Mouse (Mus musculus): Measurements from ENCODE around the gene Tmem63a. TPM values are rescaled to one million over a fixed set of nuclear protein-coding genes. Genes with fewer than 3 reads are reported as not detected.
A peak's percentile ranks its signal among the peaks of the same experiment; 100 is the strongest.
"Not testable (repeated sequence)": the region's sequence is repeated elsewhere in the genome, so short reads cannot be mapped to it uniquely, and the experiment has no call there.

The Tmem63a gene
- polyA plus RNA-seq (2015; fragmentation: Nextera tagmentation; extraction: Ambion mirVana), result 13.9 and 15.4 TPM in 2 replicates

DNA sequence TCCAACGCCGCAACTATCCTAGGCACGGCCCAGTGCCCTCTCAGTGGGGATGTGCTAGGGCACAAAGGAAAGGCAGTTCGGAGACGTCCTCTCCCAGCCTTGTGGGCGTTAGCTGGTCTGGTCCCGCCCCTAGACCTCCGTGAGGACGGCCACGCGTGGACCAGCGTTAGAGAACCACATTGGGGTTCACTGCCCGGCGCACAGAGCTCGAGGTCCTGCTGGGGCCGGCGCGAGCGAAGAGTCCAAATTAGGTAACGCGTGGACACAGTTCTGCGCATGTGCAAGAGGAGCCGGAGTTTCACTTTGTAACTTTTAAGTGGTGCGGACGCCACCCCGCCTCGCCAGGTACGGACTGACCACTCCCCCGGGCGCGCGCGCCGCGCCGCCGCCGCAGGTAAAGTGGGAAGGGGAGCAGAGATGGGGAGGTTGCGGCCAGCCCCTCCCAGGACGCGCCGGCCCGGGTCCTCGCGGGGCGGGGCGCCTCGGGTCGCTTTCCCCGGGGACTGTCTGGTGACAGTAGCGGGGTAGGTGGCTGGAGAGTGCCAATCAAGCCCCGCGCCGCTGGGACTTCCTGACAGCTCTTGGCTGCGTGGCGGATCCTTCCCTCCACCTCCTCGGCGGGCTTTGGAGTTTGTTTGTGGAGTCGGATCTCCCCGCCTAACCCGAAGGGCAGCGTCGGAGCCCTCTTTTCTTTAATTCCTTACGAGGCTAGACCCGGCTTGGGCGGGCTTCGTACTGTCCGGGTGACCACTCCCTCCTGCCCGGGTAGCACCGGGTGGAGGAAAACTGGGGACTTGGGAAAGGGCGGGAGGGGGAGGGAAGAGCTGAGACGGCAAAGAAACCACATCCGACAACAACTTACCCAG, at the start of gene Tmem63a:
Gene Tmem63a (plus strand): TSS at position 179 of the 866 bp plus-strand sequence.
- no peaks in the 10 kb centered on the region for H3K9me3 ChIP-seq
- WGBS, result under 1% methylated on average over 72 of the region's 73 CpGs

GRCm38 (mm10) chr1:180892808-180893207, 49.3 kb upstream of the Tmem63a start, which contains the start of gene Lefty2:
Lefty2 (plus strand) TSS chr1:180893108.
- Histone ChIP-seq H3K4me3 (no peak within 1 kb of the TSS), H3K27me3 (peaks cover 42% of the 10 kb centered on the region), H3K36me3 (no peaks in the 10 kb centered on the region), H3K9me3 (no peaks in the 10 kb centered on the region), H3K27ac (no peak within 1 kb of the TSS), H3K4me1 (peaks cover 13% of the 10 kb centered on the region), H3K4me2 (no peak within 1 kb of the TSS), H3K9ac (no peak within 1 kb of the TSS)
- WGBS, result 52% methylated on average over 10 of the region's 10 CpGs
- ATAC-seq (ENCODE audit: borderline replicate concordance, extremely low read depth, low FRiP score, low TSS enrichment), result no peak

More for the DNA sequence above, at the start of gene Tmem63a:
- Histone ChIP-seq H3K27me3 (peaks cover 7% of the 10 kb centered on the region; the same call in 1 of the 2 replicates), H3K27ac (peak within 1 kb of the TSS; percentile 80), H3K9ac (peak within 1 kb of the TSS; percentile 80), H3K4me1 (peaks cover 44% of the 10 kb centered on the region), H3K4me2 (peak within 1 kb of the TSS; percentile 89), H3K4me3 (peak within 1 kb of the TSS; percentile 92), H3K36me3 (no peaks in the 10 kb centered on the region)
- ATAC-seq (ENCODE audit: borderline replicate concordance, extremely low read depth, low FRiP score, low TSS enrichment), result peak; percentile 60; the same call in 1 of the 2 replicates

- WGBS, result 5% methylated on average over 51 of the region's 51 CpGs
- not testable (repeated sequence) for ATAC-seq (ENCODE audit: borderline replicate concordance, extremely low read depth, low FRiP score, low TSS enrichment); H3K27ac ChIP-seq; H3K9me3 ChIP-seq; H3K9ac ChIP-seq; H3K36me3 ChIP-seq; H3K4me1 ChIP-seq
- Histone ChIP-seq H3K4me2 (peak overlapping the region; percentile 37), H3K4me3 (peak overlapping the region; percentile 10; the same call in 1 of the 2 replicates), H3K27me3 (peaks cover 42% of the 10 kb centered on the region)
These were observed 47.8 kb upstream of the Tmem63a start for GRCm38 (mm10) chr1:180894088-180894987.

GRCm38 (mm10) chr1:180901107-180901506, 41.0 kb upstream of the Tmem63a start:
- ATAC-seq (ENCODE audit: borderline replicate concordance, extremely low read depth, low FRiP score, low TSS enrichment), result no peak
- WGBS, result 2% methylated on average over 4 of the region's 4 CpGs
- no peak overlapping the region for H3K4me2 ChIP-seq

GRCm38 (mm10) chr1:180902915-180903314, 39.2 kb upstream of the Tmem63a start:
- no peak overlapping the region for H3K4me3 ChIP-seq
- no peak for ATAC-seq (ENCODE audit: borderline replicate concordance, extremely low read depth, low FRiP score, low TSS enrichment)
- no peak overlapping the region for H3K9ac ChIP-seq
- peaks cover 19% of the 10 kb centered on the region for H3K36me3 ChIP-seq
- WGBS, result 28% methylated on average over 5 of the region's 5 CpGs
- H3K4me1 ChIP-seq, result peaks cover 18% of the 10 kb centered on the region
- no peaks in the 10 kb centered on the region for H3K9me3 ChIP-seq
- no peak overlapping the region for H3K4me2 ChIP-seq
- no peaks in the 10 kb centered on the region for H3K27me3 ChIP-seq
- H3K27ac ChIP-seq, result no peak overlapping the region

More at GRCm38 (mm10) chr1:180901107-180901506, 41.0 kb upstream of the Tmem63a start:
- no peaks in the 10 kb centered on the region for H3K9me3 ChIP-seq
- no peak overlapping the region for H3K27ac ChIP-seq
- H3K27me3 ChIP-seq, result no peaks in the 10 kb centered on the region
- no peak overlapping the region for H3K4me3 ChIP-seq
- H3K9ac ChIP-seq, result no peak overlapping the region
- peaks cover 2% of the 10 kb centered on the region; the same call in 1 of the 2 replicates for H3K36me3 ChIP-seq
- H3K4me1 ChIP-seq, result peaks cover 18% of the 10 kb centered on the region

GRCm38 (mm10) chr1:180903666-180904038, 38.5 kb upstream of the Tmem63a start:
- Histone ChIP-seq H3K27ac (0 out of 2 replicates have a peak overlapping the region, but pooled peaks have one; percentile 17), H3K27me3 (no peaks in the 10 kb centered on the region), H3K9ac (peak overlapping the region; percentile 92; the same call in 1 of the 2 replicates), H3K9me3 (no peaks in the 10 kb centered on the region), H3K36me3 (peaks cover 23% of the 10 kb centered on the region), H3K4me2 (peak overlapping the region; percentile 73), H3K4me3 (peak overlapping the region; percentile 92), H3K4me1 (peaks cover 18% of the 10 kb centered on the region)
- ATAC-seq (ENCODE audit: borderline replicate concordance, extremely low read depth, low FRiP score, low TSS enrichment), result no peak
- 26% methylated on average over 10 of the region's 10 CpGs for WGBS

GRCm38 (mm10) chr1:180904039-180904814, 37.9 kb upstream of the Tmem63a start, which contains the start of gene Pycr2:
Pycr2 (plus strand) TSS chr1:180904293.
- Histone ChIP-seq H3K27ac (peak within 1 kb of the TSS; percentile 68), H3K9ac (peak within 1 kb of the TSS; percentile 92), H3K36me3 (peaks cover 23% of the 10 kb centered on the region), H3K4me2 (peak within 1 kb of the TSS; percentile 73), H3K4me1 (peaks cover 18% of the 10 kb centered on the region), H3K9me3 (no peaks in the 10 kb centered on the region), H3K27me3 (no peaks in the 10 kb centered on the region), H3K4me3 (peak within 1 kb of the TSS; percentile 92)
- WGBS, result under 1% methylated on average over 52 of the region's 52 CpGs
- ATAC-seq (ENCODE audit: borderline replicate concordance, extremely low read depth, low FRiP score, low TSS enrichment), result peak; percentile 98

DNA sequence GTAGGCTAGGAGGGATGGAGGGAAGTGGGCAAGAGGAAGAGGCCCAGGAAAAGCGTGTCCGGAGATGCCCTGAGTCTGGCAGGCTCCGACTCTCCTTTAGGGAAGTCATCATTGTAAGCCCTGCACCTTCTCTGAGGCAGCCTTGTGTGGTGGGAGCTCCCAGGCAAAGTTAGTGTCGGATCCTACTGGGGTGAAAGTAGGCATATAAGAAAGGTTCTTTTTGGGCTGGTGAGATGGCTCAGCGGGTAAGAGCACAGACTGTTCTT, 37.4 kb upstream of the Tmem63a start:
- Histone ChIP-seq H3K4me1 (peaks cover 18% of the 10 kb centered on the region), H3K27ac (peak overlapping the region; percentile 68; the same call in 1 of the 2 replicates), H3K9ac (peak overlapping the region; percentile 92), H3K4me3 (peak overlapping the region; percentile 92), H3K36me3 (peaks cover 23% of the 10 kb centered on the region), H3K27me3 (no peaks in the 10 kb centered on the region), H3K9me3 (no peaks in the 10 kb centered on the region), H3K4me2 (peak overlapping the region; percentile 73)
- ATAC-seq (ENCODE audit: borderline replicate concordance, extremely low read depth, low FRiP score, low TSS enrichment), result no peak
- WGBS, result 2% methylated on average over 5 of the region's 5 CpGs

GRCm38 (mm10) chr1:180905307-180905706, 36.8 kb upstream of the Tmem63a start:
- peaks cover 23% of the 10 kb centered on the region for H3K36me3 ChIP-seq
- H3K4me2 ChIP-seq, result peak overlapping the region; percentile 73
- no peaks in the 10 kb centered on the region for H3K27me3 ChIP-seq
- peak overlapping the region; percentile 19; the same call in 1 of the 2 replicates for H3K9ac ChIP-seq
- 59% methylated on average over 6 of the region's 6 CpGs for WGBS
- no peak for ATAC-seq (ENCODE audit: borderline replicate concordance, extremely low read depth, low FRiP score, low TSS enrichment)
- H3K4me3 ChIP-seq, result peak overlapping the region; percentile 92
- H3K9me3 ChIP-seq, result no peaks in the 10 kb centered on the region
- peaks cover 18% of the 10 kb centered on the region for H3K4me1 ChIP-seq
- no peak overlapping the region for H3K27ac ChIP-seq

DNA sequence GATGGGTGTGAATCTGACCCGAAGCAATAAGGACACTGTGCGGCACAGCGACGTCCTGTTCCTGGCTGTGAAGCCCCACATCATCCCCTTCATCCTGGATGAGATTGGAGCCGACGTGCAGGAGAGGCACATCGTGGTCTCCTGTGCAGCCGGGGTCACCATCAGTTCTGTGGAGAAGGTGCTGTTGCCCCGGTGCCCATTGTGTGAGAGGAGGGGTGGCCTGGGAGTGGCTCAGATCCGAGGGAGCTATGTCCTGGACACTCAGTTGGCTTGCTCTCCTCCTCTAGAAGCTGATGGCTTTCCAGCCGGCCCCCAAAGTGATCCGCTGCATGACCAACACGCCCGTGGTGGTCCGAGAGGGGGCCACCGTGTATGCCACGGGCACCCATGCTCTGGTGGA, 36.3 kb upstream of the Tmem63a start:
- no peak for ATAC-seq (ENCODE audit: borderline replicate concordance, extremely low read depth, low FRiP score, low TSS enrichment)
- H3K4me3 ChIP-seq, result no peak overlapping the region
- no peaks in the 10 kb centered on the region for H3K27me3 ChIP-seq
- no peak overlapping the region for H3K4me2 ChIP-seq
- H3K4me1 ChIP-seq, result peaks cover 18% of the 10 kb centered on the region
- no peak overlapping the region for H3K27ac ChIP-seq
- 0 out of 2 replicates have a peak overlapping the region, but pooled peaks have one; percentile 19 for H3K9ac ChIP-seq
- WGBS, result 93% methylated on average over 17 of the region's 17 CpGs
- no peaks in the 10 kb centered on the region for H3K9me3 ChIP-seq
- H3K36me3 ChIP-seq, result peaks cover 23% of the 10 kb centered on the region

Measured in lung, embryonic 15.5 days (tissue).